Mouse (Mus musculus) brain, adult 2 months (tissue): ENCODE measurements around the gene Cish.

Source experiments
- DNase-seq: peaks from one replicate; pipeline ENCODE4 v3.0.0; 2011; ENCODE audit warnings: low read depth, low spot score

Gene Cish

DNA sequence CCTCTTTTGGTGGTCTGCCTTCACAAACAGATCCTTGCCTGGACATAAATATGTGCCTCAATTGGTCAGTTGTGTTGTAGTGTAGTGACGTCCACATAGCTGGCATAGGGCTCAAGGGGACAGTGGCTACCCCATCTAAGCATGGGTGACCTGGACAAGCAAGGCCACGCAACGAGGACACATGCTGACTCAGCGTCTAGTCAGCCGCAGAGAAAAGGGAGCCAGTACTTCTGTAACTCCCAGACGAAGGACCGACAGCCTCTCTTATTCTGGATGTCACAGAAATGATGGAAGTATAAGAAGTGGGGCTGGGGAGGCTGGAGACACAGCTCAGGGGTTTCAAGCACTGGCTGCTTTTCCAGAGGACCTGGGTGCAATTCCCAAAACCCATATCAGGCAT lies 18.2 kb upstream of the Cish start:
- DNase-seq: no peak

- DNase-seq: peak; percentile 88
These were observed 17.7 kb upstream of the Cish start for GRCm38 (mm10) chr9:107278126-107278525.

DNA sequence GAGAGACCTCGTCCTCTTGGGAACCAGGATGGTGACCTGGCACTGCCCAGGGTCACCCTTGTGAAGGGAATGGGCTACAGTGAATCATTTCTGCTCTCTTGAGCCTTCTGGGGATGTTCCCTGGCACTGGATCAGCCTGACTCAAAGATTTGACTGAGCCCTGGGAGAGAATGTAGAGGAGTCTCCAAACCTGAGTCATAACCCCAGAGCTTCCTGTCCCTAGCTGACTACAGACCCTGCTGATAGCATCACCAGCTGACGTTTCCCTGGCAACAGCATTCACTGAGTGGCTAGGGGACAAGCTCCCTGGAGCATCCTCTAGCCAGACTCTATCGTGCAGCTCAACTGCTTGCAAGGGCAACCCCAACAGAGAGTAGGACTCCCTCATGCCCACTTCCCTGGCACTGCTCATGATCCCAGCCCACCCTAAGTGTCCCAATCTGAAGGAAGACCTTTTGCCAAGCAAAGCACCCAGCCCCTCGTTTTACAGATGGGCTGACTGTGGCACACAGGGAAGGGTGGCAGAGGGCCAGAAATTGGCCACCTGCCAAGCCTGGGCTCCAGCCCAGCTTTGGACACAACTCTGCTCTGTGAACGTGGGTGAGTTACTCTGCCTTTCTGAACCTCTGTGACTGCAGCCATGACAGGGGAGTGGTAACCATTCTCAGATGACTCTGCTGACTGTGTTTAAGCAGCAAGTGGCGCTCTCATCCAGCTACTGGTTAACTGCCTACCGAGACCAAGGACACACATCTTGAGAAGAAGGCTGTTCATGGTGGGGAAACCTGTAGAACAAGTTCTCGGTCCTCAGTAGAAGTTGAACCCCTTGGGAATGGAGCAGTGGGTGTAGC lies 17.1 kb upstream of the Cish start:
- peak; percentile 95 for DNase-seq

GRCm38 (mm10) chr9:107279378-107280321 lies 16.2 kb upstream of the Cish start:
- no peak for DNase-seq

DNA sequence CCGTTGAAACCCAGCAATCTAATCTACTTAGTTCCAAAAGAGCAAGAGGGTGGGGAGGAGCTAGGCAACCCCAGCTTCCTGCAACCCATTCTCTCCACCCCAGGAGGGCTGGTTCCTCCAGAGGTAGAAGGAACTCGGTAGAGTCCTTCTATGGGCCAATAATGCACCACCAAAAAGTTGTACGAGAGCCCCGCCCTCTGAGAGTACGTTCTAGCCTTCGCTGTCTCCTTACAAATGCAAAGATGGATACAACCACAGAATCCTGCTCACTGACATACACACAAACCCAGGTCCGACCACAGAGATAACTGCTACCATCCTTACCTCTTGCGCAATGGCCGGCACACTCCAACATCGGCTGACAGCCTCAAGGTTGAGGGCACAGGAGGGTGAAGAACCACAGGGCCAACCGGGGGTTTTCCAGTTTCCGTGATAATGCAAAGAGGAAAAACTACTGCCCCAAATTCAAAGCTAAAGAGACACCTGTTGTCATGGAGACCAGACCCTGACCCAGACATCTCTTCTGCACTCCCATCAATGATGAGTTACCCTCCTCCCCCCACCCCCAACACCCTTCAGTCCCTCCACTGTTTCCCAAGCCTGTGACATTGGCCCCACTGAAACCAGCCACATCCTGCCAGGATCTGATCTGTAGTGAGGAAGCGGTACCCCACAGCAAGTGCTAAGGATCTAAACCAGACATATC lies 15.4 kb upstream of the Cish start:
- no peak for DNase-seq

DNA sequence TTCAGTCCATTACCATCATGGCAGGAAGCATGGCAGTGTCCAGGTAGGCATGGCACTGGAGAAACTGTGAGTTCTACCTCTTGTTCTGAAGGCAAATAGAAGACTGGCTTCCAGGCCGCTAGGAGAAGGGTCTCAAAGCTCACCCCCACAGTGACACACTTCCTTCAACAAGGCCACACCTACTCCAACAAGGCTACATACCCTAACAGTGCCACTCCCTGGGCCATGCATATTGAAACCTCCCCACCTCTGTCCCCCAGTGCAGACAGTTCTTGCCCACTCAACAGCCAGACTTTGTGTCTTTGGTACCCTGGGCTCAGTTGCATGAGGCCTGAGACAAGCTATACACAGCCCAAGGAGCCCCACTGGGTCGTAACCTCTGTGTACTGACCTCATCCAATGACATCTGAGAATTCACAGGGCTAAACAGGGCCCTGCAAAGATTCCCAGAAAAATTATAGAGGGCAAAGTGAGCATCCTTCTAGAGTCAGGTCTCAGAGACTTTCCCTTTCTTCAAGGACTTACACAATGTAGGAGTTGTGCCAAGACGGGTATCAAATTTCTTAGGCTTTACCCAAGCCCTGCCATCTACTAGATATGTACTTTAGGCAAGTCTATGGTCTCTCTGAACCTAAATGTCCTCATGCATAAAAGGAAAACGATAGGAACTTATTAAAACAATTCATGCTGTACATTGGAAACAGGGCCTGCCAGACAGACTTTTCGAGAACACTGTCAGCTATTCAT lies 14.4 kb upstream of the Cish start:
- DNase-seq: no peak

GRCm38 (mm10) chr9:107282951-107283350 lies 12.9 kb upstream of the Cish start:
- no peak for DNase-seq

DNA sequence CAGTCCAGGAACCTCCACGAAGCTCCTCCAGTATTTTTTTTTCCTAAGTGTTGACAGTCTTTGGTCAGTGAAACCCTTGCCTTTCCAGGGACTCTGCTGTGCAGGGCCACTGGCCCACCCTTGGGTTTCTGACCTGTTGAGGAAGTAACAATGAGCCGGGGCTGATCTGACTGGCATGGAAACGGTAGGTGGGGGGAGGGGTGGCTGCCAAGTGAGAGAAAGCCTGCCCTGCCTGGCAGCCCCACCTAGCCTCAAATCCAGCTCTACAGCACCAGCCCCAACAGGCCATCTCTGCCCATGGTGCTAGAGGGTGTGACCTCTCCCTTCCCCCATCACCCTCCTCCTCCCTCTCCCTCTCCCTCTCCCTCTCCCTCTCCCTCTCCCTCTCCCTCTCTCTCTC lies 10.8 kb upstream of the Cish start:
- no peak for DNase-seq

- DNase-seq: no peak
These were observed 8.5 kb upstream of the Cish start for GRCm38 (mm10) chr9:107287294-107287693.

DNA sequence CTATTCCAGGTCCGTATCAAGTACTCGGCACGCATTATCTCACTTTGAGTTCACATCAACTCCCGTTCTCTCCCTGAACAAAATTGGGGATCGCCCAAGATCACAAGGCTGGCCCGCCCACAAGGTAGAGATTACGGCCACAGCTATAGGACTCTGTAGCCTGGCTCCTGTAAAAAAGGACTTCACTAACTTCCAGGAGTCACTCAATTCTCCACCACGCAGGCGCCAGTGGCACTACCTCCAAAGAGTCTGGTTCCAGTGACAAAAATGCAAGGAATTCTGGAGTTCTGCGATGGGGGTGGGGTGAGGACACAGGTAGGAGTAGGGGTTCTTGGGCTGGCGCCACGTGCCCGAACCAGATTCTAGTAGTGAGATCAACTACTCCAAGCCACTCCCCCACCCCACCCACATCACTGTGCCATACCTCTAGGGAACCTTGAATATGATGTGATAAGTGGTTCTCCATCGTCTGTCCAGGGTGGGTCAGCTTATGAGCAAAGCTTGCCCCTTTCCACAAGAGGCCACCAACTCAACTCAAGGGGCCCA lies 7.6 kb upstream of the Cish start:
- no peak for DNase-seq

GRCm38 (mm10) chr9:107288711-107289110 lies 7.1 kb upstream of the Cish start:
- DNase-seq: no peak

DNA sequence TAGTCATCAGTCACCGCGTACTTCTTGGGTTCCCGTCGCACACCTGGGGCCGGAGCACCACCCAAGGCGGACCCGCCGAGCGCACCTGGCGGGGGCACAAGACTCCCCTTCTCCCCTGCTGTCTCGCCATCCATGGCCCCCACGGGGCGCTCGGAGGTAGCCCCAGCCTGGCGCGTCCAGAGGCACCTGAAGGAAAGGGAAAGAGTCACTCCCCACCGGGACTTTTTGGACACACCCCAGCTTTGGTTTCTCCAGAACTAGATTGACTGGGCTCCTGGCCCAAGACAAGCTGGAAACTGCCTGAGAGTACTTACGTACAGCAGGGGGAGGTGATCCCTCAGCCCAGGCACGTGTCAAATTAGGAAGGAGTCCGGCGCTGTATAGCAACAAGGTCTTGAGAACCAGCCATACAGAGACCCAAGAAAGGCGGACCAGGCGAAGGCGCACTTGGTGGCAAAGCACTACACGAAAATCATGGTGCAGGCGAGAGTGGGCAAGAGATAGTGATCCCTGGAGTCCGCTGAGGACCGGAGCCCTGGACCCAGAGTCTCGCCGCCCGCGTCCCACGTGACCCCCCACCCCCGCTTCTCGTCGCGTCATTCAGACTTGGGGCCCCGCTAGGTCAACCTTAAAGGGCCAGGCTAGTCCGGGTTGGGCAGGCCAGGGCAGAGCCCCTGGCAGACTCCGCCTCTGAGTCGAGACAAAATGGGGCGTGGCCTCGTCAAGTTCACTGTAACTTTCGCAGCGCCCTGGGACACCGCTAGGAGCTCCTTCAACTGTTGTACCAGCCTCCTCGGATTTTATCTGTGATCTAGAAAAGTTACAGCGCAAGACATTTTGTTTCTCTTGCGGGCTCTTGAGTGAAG lies 6.4 kb upstream of the Cish start, which contains the start of gene Mapkapk3:
Mapkapk3 (minus strand) TSS at position 667 of the 866 bp plus-strand sequence.
- peak; percentile 70 for DNase-seq

DNA sequence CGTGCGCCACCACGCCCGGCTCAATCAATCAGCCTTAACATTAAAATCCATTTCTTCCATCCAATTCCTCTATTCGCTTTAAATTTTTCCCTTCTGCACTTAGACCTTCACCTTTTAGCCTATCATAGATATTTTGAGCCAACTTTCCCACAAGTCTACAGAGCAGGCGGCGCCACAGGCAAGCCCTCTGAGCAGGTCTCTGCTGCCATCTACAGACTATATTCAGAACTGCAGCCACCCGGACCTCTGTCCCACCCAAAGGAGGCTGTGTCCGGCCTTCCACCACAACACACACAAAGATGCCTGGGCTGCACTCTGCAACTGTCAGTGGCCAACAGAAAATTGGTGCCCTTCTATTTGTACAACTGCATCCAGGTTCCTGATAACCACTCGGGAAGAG lies 4.9 kb upstream of the Cish start:
- peak; percentile 84 for DNase-seq

DNA sequence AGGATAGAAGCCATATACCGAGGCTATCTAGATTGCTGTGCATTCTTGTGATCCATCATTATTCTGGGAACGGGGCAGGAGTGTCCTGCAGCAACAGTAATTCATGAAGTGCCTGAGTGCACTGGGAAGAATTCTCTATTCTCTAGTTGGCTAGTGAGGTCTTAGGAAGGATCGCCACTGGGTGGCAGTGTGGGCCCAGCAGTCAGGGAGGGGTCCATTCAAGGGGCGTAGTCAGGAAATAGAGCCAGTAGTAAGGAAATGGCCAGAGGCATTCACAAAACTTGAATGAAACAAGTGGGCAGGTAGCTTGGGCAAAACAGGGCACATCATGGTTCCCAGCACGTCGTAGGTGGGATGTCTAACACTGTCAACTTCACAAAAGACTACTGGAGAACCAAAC lies 1.6 kb upstream of the Cish start:
- peak; percentile 76 for DNase-seq

- peak; percentile 38 for DNase-seq
These were observed 210 bp upstream of the Cish start for GRCm38 (mm10) chr9:107295616-107296015.

DNA sequence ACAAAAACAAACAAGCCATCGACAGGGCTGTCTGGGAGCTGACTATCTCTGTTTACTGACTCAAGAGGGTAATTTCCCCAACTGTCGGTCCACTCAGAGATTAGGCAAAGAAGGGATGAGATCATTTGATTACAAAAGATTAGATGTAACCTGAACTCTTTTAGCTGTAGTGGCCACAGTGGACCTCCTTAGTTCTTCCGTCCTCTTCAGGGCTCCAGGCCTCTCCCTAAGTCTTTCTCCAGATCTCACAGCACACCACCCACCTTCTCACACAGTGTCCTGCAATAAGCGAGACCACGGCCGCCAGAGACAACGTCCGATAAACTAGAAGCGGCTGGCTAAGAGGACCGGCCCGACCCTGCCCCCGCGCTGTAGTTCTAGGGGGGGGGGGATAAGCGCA lies 215 bp downstream of the Cish start:
- DNase-seq: no peak

DNA sequence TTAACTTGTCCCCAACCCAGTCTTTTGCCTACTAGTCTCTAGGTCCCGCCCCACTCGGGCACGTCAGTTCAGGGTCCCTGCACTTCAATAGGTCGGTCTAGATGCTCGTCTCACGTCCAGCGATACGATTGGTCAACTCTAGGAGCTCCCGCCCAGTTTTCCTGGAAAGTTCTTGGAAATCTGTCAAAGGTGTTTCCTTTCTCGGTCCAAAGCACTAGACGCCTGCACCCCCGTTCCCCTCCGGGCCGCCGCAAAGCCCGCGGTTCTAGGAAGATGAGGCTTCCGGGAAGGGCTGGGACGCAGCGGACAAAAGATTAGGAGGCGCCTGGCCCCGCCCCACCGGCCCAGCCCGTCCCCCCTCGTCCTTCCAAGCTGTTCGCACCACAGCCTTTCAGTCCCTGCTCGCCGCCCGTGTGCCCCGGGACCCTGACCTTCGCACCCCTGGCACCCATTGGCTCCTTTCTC lies 707 bp downstream of the Cish start:
- peak; percentile 96 for DNase-seq

DNA sequence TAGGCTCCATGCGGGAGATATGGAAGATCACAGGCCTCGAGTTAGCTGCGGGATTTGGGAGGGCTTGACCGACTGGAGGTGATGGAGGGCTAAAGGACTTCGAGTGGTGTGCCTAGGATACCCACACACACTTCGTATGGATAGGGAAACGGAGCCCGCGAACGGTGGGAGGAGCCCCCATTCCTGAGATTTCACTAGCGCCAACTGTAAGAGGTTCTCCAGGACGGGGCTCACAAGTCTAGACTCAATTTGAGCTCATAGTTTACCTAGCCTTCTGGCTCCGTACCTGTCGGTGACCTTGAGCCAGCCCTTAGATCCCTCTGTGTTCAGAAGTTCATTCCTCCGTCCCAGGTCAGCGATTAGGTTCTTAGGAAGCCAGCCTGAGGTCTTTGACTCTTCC lies 1.2 kb downstream of the Cish start:
- no peak for DNase-seq

GRCm38 (mm10) chr9:107297658-107298057 lies 1.8 kb downstream of the Cish start:
- DNase-seq: no peak
